Mouse (Mus musculus) lung, adult 2 months (tissue): ENCODE measurements around the gene Olfr1391.

Source experiments
- CTCF ChIP-seq: fragments of 200-500 bp; IDR thresholded peaks from 2 replicates; pipeline ENCODE4 v1.5.1; 2011; ENCODE audit warnings: mild to moderate bottlenecking, low read length, control low read depth; ENCODE audit not compliant: insufficient read depth
- POLR2A ChIP-seq: fragments of 200-500 bp; IDR thresholded peaks from 2 replicates; pipeline ENCODE4 v1.6.1; 2011; ENCODE audit warnings: low read depth, mild to moderate bottlenecking, control low read depth, low read length, borderline replicate concordance; ENCODE audit errors: extremely low read depth

- TF ChIP-seq CTCF (no peak), POLR2A (no peak)
Observed at GRCm38 (mm10) chr11:49273834-49274519, 48.6 kb upstream of the Olfr1391 start.
